Mouse (Mus musculus) embryonic facial prominence, embryonic 10.5 days (tissue): Measurements from ENCODE around the gene Gm11563. TPM values are rescaled to one million over a fixed set of nuclear protein-coding genes. Genes with fewer than 3 reads are reported as not detected.
"Not testable (repeated sequence)": the region's sequence is repeated elsewhere in the genome, so short reads cannot be mapped to it uniquely, and the experiment has no call there.

Experiments used
- DNase-seq: peaks from one replicate; pipeline ENCODE4 v3.0.0-alpha.2; 2017; ENCODE audit warnings: low spot score
- H3K27ac ChIP-seq: fragments of 300-500 bp; sonication (generic); replicated peaks from 2 replicates; pipeline ENCODE4 v1.5.1; 2016; ENCODE audit warnings: mild to moderate bottlenecking
- H3K27me3 ChIP-seq: fragments of 300-500 bp; sonication (generic); replicated peaks from 2 replicates; pipeline ENCODE4 v1.6.1; 2016; ENCODE audit warnings: low read depth, mild to moderate bottlenecking; ENCODE audit not compliant: poor library complexity, severe bottlenecking
- H3K36me3 ChIP-seq: fragments of 300-500 bp; sonication (generic); replicated peaks from 2 replicates; pipeline ENCODE4 v1.6.1; 2016; ENCODE audit warnings: mild to moderate bottlenecking, moderate library complexity
- H3K4me1 ChIP-seq: fragments of 300-500 bp; sonication (generic); 2 replicates; pipeline ENCODE4 v1.6.1; 2016
- H3K4me3 ChIP-seq: fragments of 300-500 bp; sonication (generic); 2 replicates; pipeline ENCODE4 v1.5.1; 2016; ENCODE audit warnings: mild to moderate bottlenecking, moderate library complexity
- H3K9me3 ChIP-seq: fragments of 300-500 bp; sonication (generic); 2 replicates; pipeline ENCODE4 v1.6.1; 2016; ENCODE audit warnings: mild to moderate bottlenecking
- WGBS: fragments of 180-500 bp; shearing (Covaris S2); methylation state at CpG from one replicate; pipeline ENCODE4 v1.1.7; 2016; 5-methylcytosine and 5-hydroxymethylcytosine counted together
- polyA plus RNA-seq: library from polyadenylated mRNA; unstranded; fragments of >200 nt; fragmentation: Nextera tagmentation; extraction: Ambion mirVana; gene quantifications from 2 replicates; pipeline ENCODE4 v1.2.1, GENCODE M21; 2016

Gm11563 gene
- not detected in 2 replicates for polyA plus RNA-seq

GRCm38 (mm10) chr11:99658467-99659010 is at the start of gene Gm11563:
TSS of gene Gm11563 (minus strand) at chr11:99658960.
- WGBS = 60% methylated on average over 10 of the region's 10 CpGs
- H3K36me3 ChIP-seq, H3K27ac ChIP-seq, H3K4me3 ChIP-seq, H3K4me1 ChIP-seq, H3K9me3 ChIP-seq, H3K27me3 ChIP-seq, DNase-seq: not testable (repeated sequence)

- Histone ChIP-seq H3K9me3 (no peaks in the 10 kb centered on the region), H3K27ac (no peak within 1 kb of the TSS), H3K4me3 (no peak within 1 kb of the TSS), H3K4me1 (no peaks in the 10 kb centered on the region), H3K27me3 (no peaks in the 10 kb centered on the region), H3K36me3 (no peaks in the 10 kb centered on the region)
- WGBS = 87% methylated on average over 1 of the region's 1 CpGs
- no peak for DNase-seq
Observed at GRCm38 (mm10) chr11:99690463-99690862, 31.7 kb upstream of the Gm11563 start, which contains the start of gene Gm14190. TSS of gene Gm14190 (minus strand) at chr11:99690740.

GRCm38 (mm10) chr11:99685235-99685634 is 26.5 kb upstream of the Gm11563 start:
- 74% methylated on average over 1 of the region's 1 CpGs for WGBS
- not testable (repeated sequence) for H3K27me3 ChIP-seq, H3K36me3 ChIP-seq, H3K4me1 ChIP-seq, DNase-seq, H3K4me3 ChIP-seq, H3K27ac ChIP-seq, H3K9me3 ChIP-seq

GRCm38 (mm10) chr11:99683481-99683880 is 24.7 kb upstream of the Gm11563 start:
- DNase-seq = no peak
- 81% methylated on average over 2 of the region's 2 CpGs for WGBS
- Histone ChIP-seq H3K27ac (no peak overlapping the region), H3K4me3 (no peak overlapping the region), H3K4me1 (no peaks in the 10 kb centered on the region), H3K36me3 (no peaks in the 10 kb centered on the region), H3K9me3 (no peaks in the 10 kb centered on the region), H3K27me3 (no peaks in the 10 kb centered on the region)

GRCm38 (mm10) chr11:99665860-99666259 is 7.1 kb upstream of the Gm11563 start, which contains the start of gene Krtap4-6:
TSS of gene Krtap4-6 (minus strand) at chr11:99665960.
- no peak within 1 kb of the TSS for H3K27ac ChIP-seq
- no peak for DNase-seq
- H3K4me3 ChIP-seq = no peak within 1 kb of the TSS
- H3K9me3 ChIP-seq = no peaks in the 10 kb centered on the region
- H3K36me3 ChIP-seq = no peaks in the 10 kb centered on the region
- H3K4me1 ChIP-seq = no peaks in the 10 kb centered on the region
- H3K27me3 ChIP-seq = no peaks in the 10 kb centered on the region

- H3K36me3 ChIP-seq = no peaks in the 10 kb centered on the region
- WGBS = 89% methylated on average over 10 of the region's 10 CpGs
- no peaks in the 10 kb centered on the region for H3K9me3 ChIP-seq
- H3K27ac ChIP-seq = no peak overlapping the region
- H3K27me3 ChIP-seq = no peaks in the 10 kb centered on the region
- no peak for DNase-seq
- H3K4me1 ChIP-seq = no peaks in the 10 kb centered on the region
- no peak overlapping the region for H3K4me3 ChIP-seq
Observed at GRCm38 (mm10) chr11:99662802-99663201, 4.0 kb upstream of the Gm11563 start.

GRCm38 (mm10) chr11:99659256-99659655 is 496 bp upstream of the Gm11563 start:
- H3K36me3 ChIP-seq = no peaks in the 10 kb centered on the region
- H3K27me3 ChIP-seq = no peaks in the 10 kb centered on the region
- no peak for DNase-seq
- H3K4me1 ChIP-seq = no peaks in the 10 kb centered on the region
- H3K9me3 ChIP-seq = no peaks in the 10 kb centered on the region
- 86% methylated on average over 4 of the region's 4 CpGs for WGBS
- no peak overlapping the region for H3K4me3 ChIP-seq
- H3K27ac ChIP-seq = no peak overlapping the region

GRCm38 (mm10) chr11:99657051-99657450 is 1.7 kb downstream of the Gm11563 start:
- Histone ChIP-seq H3K9me3 (no peaks in the 10 kb centered on the region), H3K36me3 (no peaks in the 10 kb centered on the region), H3K4me3 (no peak overlapping the region), H3K27ac (no peak overlapping the region), H3K27me3 (no peaks in the 10 kb centered on the region), H3K4me1 (no peaks in the 10 kb centered on the region)
- 54% methylated on average over 5 of the region's 5 CpGs for WGBS
- no peak for DNase-seq

- 82% methylated on average over 2 of the region's 2 CpGs for WGBS
- Histone ChIP-seq H3K9me3 (no peaks in the 10 kb centered on the region), H3K27me3 (no peaks in the 10 kb centered on the region), H3K27ac (no peak within 1 kb of the TSS), H3K4me3 (no peak within 1 kb of the TSS), H3K4me1 (no peaks in the 10 kb centered on the region), H3K36me3 (no peaks in the 10 kb centered on the region)
- DNase-seq = no peak
Observed at GRCm38 (mm10) chr11:99650136-99650535, 8.6 kb downstream of the Gm11563 start, which contains the start of gene Gm11555. TSS of gene Gm11555 (minus strand) at chr11:99650236.

GRCm38 (mm10) chr11:99646444-99646843 is 12.3 kb downstream of the Gm11563 start:
- no peaks in the 10 kb centered on the region; the same call in 1 of the 2 replicates for H3K27me3 ChIP-seq
- no peaks in the 10 kb centered on the region for H3K9me3 ChIP-seq
- H3K27ac ChIP-seq = no peak overlapping the region
- no peaks in the 10 kb centered on the region for H3K4me1 ChIP-seq
- DNase-seq = no peak
- no peak overlapping the region for H3K4me3 ChIP-seq
- 82% methylated on average over 15 of the region's 15 CpGs for WGBS
- no peaks in the 10 kb centered on the region for H3K36me3 ChIP-seq

- WGBS = 85% methylated on average over 3 of the region's 3 CpGs
- H3K27me3 ChIP-seq = no peaks in the 10 kb centered on the region; the same call in 1 of the 2 replicates
Observed at GRCm38 (mm10) chr11:99644351-99644750, 14.4 kb downstream of the Gm11563 start.

GRCm38 (mm10) chr11:99643635-99644139 is 15.1 kb downstream of the Gm11563 start, which contains the start of gene Krtap4-7:
TSS of gene Krtap4-7 (minus strand) at chr11:99644089.
- H3K4me3 ChIP-seq, H3K4me1 ChIP-seq, DNase-seq, H3K36me3 ChIP-seq, H3K27me3 ChIP-seq, H3K27ac ChIP-seq, H3K9me3 ChIP-seq: not testable (repeated sequence)
- WGBS = 86% methylated on average over 9 of the region's 9 CpGs

More at GRCm38 (mm10) chr11:99644351-99644750, 14.4 kb downstream of the Gm11563 start:
- DNase-seq = no peak
- H3K4me3 ChIP-seq = no peak overlapping the region
- H3K27ac ChIP-seq = no peak overlapping the region
- H3K36me3 ChIP-seq = no peaks in the 10 kb centered on the region
- no peaks in the 10 kb centered on the region for H3K4me1 ChIP-seq
- H3K9me3 ChIP-seq = no peaks in the 10 kb centered on the region

GRCm38 (mm10) chr11:99640926-99641325 is 17.8 kb downstream of the Gm11563 start:
- Histone ChIP-seq H3K36me3 (no peaks in the 10 kb centered on the region), H3K27me3 (no peaks in the 10 kb centered on the region; the same call in 1 of the 2 replicates), H3K27ac (no peak overlapping the region), H3K9me3 (no peaks in the 10 kb centered on the region), H3K4me1 (no peaks in the 10 kb centered on the region), H3K4me3 (no peak overlapping the region)
- DNase-seq = no peak
- WGBS = 42% methylated on average over 1 of the region's 1 CpGs
